Mouse (Mus musculus): ENCODE results near the gene Il21r. TPM values are rescaled to one million over a fixed set of nuclear protein-coding genes. Genes with fewer than 3 reads are reported as not detected.
A peak's percentile ranks its signal among the peaks of the same experiment; 100 is the strongest.

Il21r gene
- 1 to 10 TPM; 1.5 to 1.6 TPM for total RNA-seq (2021)

- no peak for DNase-seq (ENCODE audit: low spot score in 2 of 2)
- intact Hi-C loops (cut with DNase I) = no loop called here
Measured at GRCm38 (mm10) chr7:125603185-125603631, at the start of gene Il21r. Gene Il21r, plus strand, starts transcription at chr7:125603429.

- DNase-seq (ENCODE audit: low spot score in 2 of 2) = no peak
- intact Hi-C loops (cut with DNase I) = loop anchor here (5.0 kb wide), 1 partner anchor 62 kb away; the partner anchor contains the start of gene Nsmce1
Measured at GRCm38 (mm10) chr7:125553653-125554428, 49.4 kb upstream of the Il21r start.

GRCm38 (mm10) chr7:125554456-125555114 lies 48.6 kb upstream of the Il21r start:
- intact Hi-C loops (cut with DNase I) = loop anchor here (5.0 kb wide), 1 partner anchor 62 kb away; the partner anchor contains the start of gene Nsmce1
- DNase-seq (ENCODE audit: low spot score in 2 of 2) = no peak

- intact Hi-C loops (cut with DNase I) = no loop called here
- DNase-seq (ENCODE audit: low spot score in 2 of 2) = no peak
Measured at GRCm38 (mm10) chr7:125555351-125555872, 47.8 kb upstream of the Il21r start.

- DNase-seq (ENCODE audit: low spot score in 2 of 2) = no peak
- intact Hi-C loops (cut with DNase I) = no loop called here
Measured at GRCm38 (mm10) chr7:125556096-125556495, 47.1 kb upstream of the Il21r start.

- intact Hi-C loops (cut with DNase I) = no loop called here
- DNase-seq (ENCODE audit: low spot score in 2 of 2) = no peak
Measured at GRCm38 (mm10) chr7:125556865-125557264, 46.4 kb upstream of the Il21r start.

- intact Hi-C loops (cut with DNase I) = no loop called here
- no peak for DNase-seq (ENCODE audit: low spot score in 2 of 2)
Measured at GRCm38 (mm10) chr7:125558401-125558945, 44.8 kb upstream of the Il21r start.

GRCm38 (mm10) chr7:125558997-125559396 lies 44.2 kb upstream of the Il21r start:
- intact Hi-C loops (cut with DNase I) = no loop called here
- no peak for DNase-seq (ENCODE audit: low spot score in 2 of 2)

- no peak for DNase-seq (ENCODE audit: low spot score in 2 of 2)
- intact Hi-C loops (cut with DNase I) = no loop called here
Measured at GRCm38 (mm10) chr7:125559537-125559936, 43.7 kb upstream of the Il21r start.

GRCm38 (mm10) chr7:125560146-125560785 lies 43.0 kb upstream of the Il21r start:
- no peak for DNase-seq (ENCODE audit: low spot score in 2 of 2)
- intact Hi-C loops (cut with DNase I) = no loop called here

GRCm38 (mm10) chr7:125561085-125561690 lies 42.0 kb upstream of the Il21r start:
- intact Hi-C loops (cut with DNase I) = no loop called here

GRCm38 (mm10) chr7:125562413-125562812 lies 40.8 kb upstream of the Il21r start:
- intact Hi-C loops (cut with DNase I) = no loop called here
- no peak for DNase-seq (ENCODE audit: low spot score in 2 of 2)

More at GRCm38 (mm10) chr7:125561085-125561690, 42.0 kb upstream of the Il21r start:
- peak in 1 of 2 experiments; percentile 35 for DNase-seq (ENCODE audit: low spot score in 2 of 2)

- no peak for DNase-seq (ENCODE audit: low spot score in 2 of 2)
- intact Hi-C loops (cut with DNase I) = no loop called here
Measured at GRCm38 (mm10) chr7:125563093-125563492, 40.1 kb upstream of the Il21r start.

- intact Hi-C loops (cut with DNase I) = no loop called here
- no peak for DNase-seq (ENCODE audit: low spot score in 2 of 2)
Measured at GRCm38 (mm10) chr7:125564316-125565024, 38.8 kb upstream of the Il21r start.

- DNase-seq (ENCODE audit: low spot score in 2 of 2) = no peak
- intact Hi-C loops (cut with DNase I) = no loop called here
Measured at GRCm38 (mm10) chr7:125565516-125566285, 37.5 kb upstream of the Il21r start.

- intact Hi-C loops (cut with DNase I) = no loop called here
- no peak for DNase-seq (ENCODE audit: low spot score in 2 of 2)
Measured at GRCm38 (mm10) chr7:125566420-125566819, 36.8 kb upstream of the Il21r start.

GRCm38 (mm10) chr7:125568888-125569287 lies 34.3 kb upstream of the Il21r start:
- intact Hi-C loops (cut with DNase I) = no loop called here
- DNase-seq (ENCODE audit: low spot score in 2 of 2) = no peak

- DNase-seq (ENCODE audit: low spot score in 2 of 2) = no peak
- intact Hi-C loops (cut with DNase I) = no loop called here
Measured at GRCm38 (mm10) chr7:125571891-125572290, 31.3 kb upstream of the Il21r start.

All from left cerebral cortex, postnatal 36 days (tissue).